Mouse (Mus musculus) thymus, postnatal 0 days (tissue): ENCODE data around the gene Lrrn4cl. TPM values are rescaled to one million over a fixed set of nuclear protein-coding genes. Genes with fewer than 3 reads are reported as not detected.

Experiments used
- microRNA-seq: library from miRNA; unstranded; fragments of <30 nt; microRNA quantifications from one replicate; pipeline ENCODE4, GENCODE M21; 2016; ENCODE audit warnings: borderline number of aligned reads
- polyA plus RNA-seq: library from polyadenylated mRNA; unstranded; fragments of >200 nt; fragmentation: Nextera tagmentation; extraction: Ambion mirVana; gene quantifications from 2 replicates; pipeline ENCODE4 v1.2.1, GENCODE M21; 2015

Lrrn4cl gene
- polyA plus RNA-seq, 1 experiment from 2014 or later: 0.78 TPM

Small RNA genes within 50 kb of the gene (microRNA-seq; reads per million reads assigned to microRNA genes)
- not detected for gene Mir5136

Other genes with a start within 250 kb of the Lrrn4cl start
- not detected in 2 replicates for gene Slc22a6, start 232.7 kb upstream of the Lrrn4cl start, polyA plus RNA-seq
- gene Chrm1, start 187.0 kb upstream of the Lrrn4cl start, polyA plus RNA-seq: 0.04 and 0.05 TPM in 2 replicates
- gene Slc3a2, start 127.4 kb upstream of the Lrrn4cl start, polyA plus RNA-seq: 122 and 131 TPM in 2 replicates
- gene Wdr74, start 114.9 kb upstream of the Lrrn4cl start, polyA plus RNA-seq: 101 and 103 TPM in 2 replicates
- gene 1700092M07Rik, start 110.0 kb upstream of the Lrrn4cl start, polyA plus RNA-seq: 0.79 and 0.84 TPM in 2 replicates
- gene Stx5a, start 109.4 kb upstream of the Lrrn4cl start, polyA plus RNA-seq: 108 and 114 TPM in 2 replicates
- gene Nxf1, start 93.7 kb upstream of the Lrrn4cl start, polyA plus RNA-seq: 182 and 200 TPM in 2 replicates
- 205 and 223 TPM in 2 replicates for gene Tmem223, start 79.8 kb upstream of the Lrrn4cl start, polyA plus RNA-seq
- gene Tmem179b, start 76.3 kb upstream of the Lrrn4cl start, polyA plus RNA-seq: 154 and 166 TPM in 2 replicates
- 24.1 and 24.7 TPM in 2 replicates for gene Taf6l, start 64.4 kb upstream of the Lrrn4cl start, polyA plus RNA-seq
- 233 and 246 TPM in 2 replicates for gene Polr2g, start 52.2 kb upstream of the Lrrn4cl start, polyA plus RNA-seq
- 2.9 and 3.5 TPM in 2 replicates for gene Zbtb3, start 48.2 kb upstream of the Lrrn4cl start, polyA plus RNA-seq
- 44.1 and 49.8 TPM in 2 replicates for gene Ttc9c, start 31.4 kb upstream of the Lrrn4cl start, polyA plus RNA-seq
- gene Hnrnpul2, start 30.8 kb upstream of the Lrrn4cl start, polyA plus RNA-seq: 4.3 and 5.3 TPM in 2 replicates
- not detected in 2 replicates for gene AC129217.1, start 21.0 kb upstream of the Lrrn4cl start, polyA plus RNA-seq
- 54.6 and 63.0 TPM in 2 replicates for gene Bscl2, start 13.3 kb upstream of the Lrrn4cl start, polyA plus RNA-seq
- 0.36 and 0.66 TPM in 2 replicates for gene Gng3, start 11.6 kb upstream of the Lrrn4cl start, polyA plus RNA-seq
- gene Ubxn1, start 20.7 kb downstream of the Lrrn4cl start, polyA plus RNA-seq: 171 and 178 TPM in 2 replicates
- 106 and 119 TPM in 2 replicates for gene Uqcc3, start 30.2 kb downstream of the Lrrn4cl start, polyA plus RNA-seq
- gene Lbhd1, start 33.0 kb downstream of the Lrrn4cl start, polyA plus RNA-seq: 67.6 and 70.2 TPM in 2 replicates
- gene Gm49403, start 33.2 kb downstream of the Lrrn4cl start, polyA plus RNA-seq: not detected in 2 replicates
- 80.7 and 98.0 TPM in 2 replicates for gene 1810009A15Rik, start 38.1 kb downstream of the Lrrn4cl start, polyA plus RNA-seq
- not detected in 2 replicates for gene Gm49416, start 38.2 kb downstream of the Lrrn4cl start, polyA plus RNA-seq
- 32.4 and 33.6 TPM in 2 replicates for gene Ints5, start 42.2 kb downstream of the Lrrn4cl start, polyA plus RNA-seq
- 51.9 and 55.5 TPM in 2 replicates for gene Ganab, start 47.3 kb downstream of the Lrrn4cl start, polyA plus RNA-seq
- gene B3gat3, start 69.6 kb downstream of the Lrrn4cl start, polyA plus RNA-seq: 28.4 and 29.3 TPM in 2 replicates
- gene Rom1, start 78.6 kb downstream of the Lrrn4cl start, polyA plus RNA-seq: 4.7 TPM in 2 replicates
- gene Eml3, start 78.8 kb downstream of the Lrrn4cl start, polyA plus RNA-seq: 25.2 and 27.1 TPM in 2 replicates
- 203 and 214 TPM in 2 replicates for gene Mta2, start 91.1 kb downstream of the Lrrn4cl start, polyA plus RNA-seq
- 31.2 and 32.4 TPM in 2 replicates for gene Tut1, start 103.1 kb downstream of the Lrrn4cl start, polyA plus RNA-seq
- gene Eef1g, start 116.3 kb downstream of the Lrrn4cl start, polyA plus RNA-seq: 326 and 340 TPM in 2 replicates
- gene Ahnak, start 138.5 kb downstream of the Lrrn4cl start, polyA plus RNA-seq: 20.3 and 22.3 TPM in 2 replicates
- 10.7 and 11.0 TPM in 2 replicates for gene Scgb1a1, start 237.2 kb downstream of the Lrrn4cl start, polyA plus RNA-seq